In genomic region chr15:44851346-44852064, GRCm38 (mm10) we compare ENCODE assay signal across 14 mouse cellular contexts.
A peak's percentile ranks its signal among the peaks of the same experiment; 100 is the strongest.
DNase-seq lines count a peak whose midpoint lies in the region; ATAC-seq lines count a peak whose summit lies in the region.
"Had no signal": no experiment of that assay in that cellular context is flagged by ENCODE, and none has a peak within 500 bp of the region (broad histone marks: within the 10 kb centered on the region; RNA-seq: fewer than 3 reads in every experiment).

No protein-coding gene starts in this region.

- 0 out of 2 replicates have a peak, but pooled peaks cover 4% of the 10 kb centered on the region for H3K4me1 ChIP-seq in midbrain, embryonic 10.5 days
- H3K4me1 ChIP-seq in intestine, embryonic 15.5 days (replicated peaks): no peaks in the 10 kb centered on the region
- H3K4me1 ChIP-seq: embryonic facial prominence, embryonic 13.5 days; heart, embryonic 10.5 days; kidney, embryonic 15.5 days had no signal

- H3K9me3 ChIP-seq in midbrain, embryonic 10.5 days (replicated peaks): no peaks in the 10 kb centered on the region
- no peaks in the 10 kb centered on the region for H3K9me3 ChIP-seq in intestine, embryonic 15.5 days
- H3K9me3 ChIP-seq: embryonic facial prominence, embryonic 13.5 days; heart, embryonic 10.5 days; kidney, embryonic 15.5 days had no signal

- no peak overlapping the region for H3K4me2 ChIP-seq in intestine, embryonic 15.5 days (replicated peaks)
- H3K4me2 ChIP-seq: embryonic facial prominence, embryonic 13.5 days; kidney, embryonic 15.5 days had no signal

- H3K36me3 ChIP-seq in midbrain, embryonic 10.5 days: no peaks in the 10 kb centered on the region
- H3K36me3 ChIP-seq in intestine, embryonic 15.5 days: no peaks in the 10 kb centered on the region
- H3K36me3 ChIP-seq: embryonic facial prominence, embryonic 13.5 days; heart, embryonic 10.5 days; kidney, embryonic 15.5 days had no signal

- WGBS in midbrain, embryonic 10.5 days: 32% methylated on average over 5 of the region's 5 CpGs
- WGBS in intestine, embryonic 15.5 days: 47% methylated on average over 5 of the region's 5 CpGs

- no peak overlapping the region for H3K27ac ChIP-seq in midbrain, embryonic 10.5 days (replicated peaks)
- no peak overlapping the region for H3K27ac ChIP-seq in intestine, embryonic 15.5 days
- H3K27ac ChIP-seq: embryonic facial prominence, embryonic 13.5 days; gastrocnemius, adult 2 months; heart, embryonic 10.5 days; kidney, embryonic 15.5 days had no signal

- no peak overlapping the region for H3K9ac ChIP-seq in intestine, embryonic 15.5 days
- H3K9ac ChIP-seq: embryonic facial prominence, embryonic 13.5 days; kidney, embryonic 15.5 days had no signal

- no peak overlapping the region for H3K4me3 ChIP-seq in midbrain, embryonic 10.5 days
- no peak overlapping the region for H3K4me3 ChIP-seq in intestine, embryonic 15.5 days (replicated peaks)
- H3K4me3 ChIP-seq: embryonic facial prominence, embryonic 13.5 days; gastrocnemius, adult 2 months; heart, embryonic 10.5 days; kidney, embryonic 15.5 days had no signal

- ATAC-seq in intestine, embryonic 15.5 days: no peak

- peaks cover 70% of the 10 kb centered on the region for H3K27me3 ChIP-seq in midbrain, embryonic 10.5 days (ENCODE audit: low read depth, poor library complexity, severe bottlenecking)
- H3K27me3 ChIP-seq in intestine, embryonic 15.5 days (replicated peaks): no peaks in the 10 kb centered on the region
- H3K27me3 ChIP-seq: embryonic facial prominence, embryonic 13.5 days; kidney, embryonic 15.5 days had no signal

- peak; percentile 7 for DNase-seq in cerebellum, adult 9-11 months
- DNase-seq in cerebellum, adult 11-12 months: no peak
- peak; percentile 35 for DNase-seq in 3T3-L1 (ENCODE audit: low read depth, low spot score)
- peak; percentile 22 for DNase-seq in embryo, embryonic 10.5 days (ENCODE audit: low spot score)
- DNase-seq in midbrain, embryonic 10.5 days (ENCODE audit: low spot score): peak; percentile 18
- no peak for DNase-seq in frontal cortex, postnatal 25 days (ENCODE audit: low spot score in 2 of 2)
- DNase-seq in frontal cortex, postnatal 36 days (ENCODE audit: low spot score in 2 of 2): no peak
- DNase-seq: gastrocnemius, adult 2 months; lung, postnatal 14 days; thymus, adult 18-20 months had no signal

Comparison
In these comparisons a context has a peak if more than half of its experiments do, and no peak if none do; other contexts are left out.
1. DNase-seq: peak in cerebellum, adult 9-11 months (single experiment), 3T3-L1 (single experiment), embryo, embryonic 10.5 days (single experiment) and midbrain, embryonic 10.5 days (single experiment); none in cerebellum, adult 11-12 months (single experiment), frontal cortex, postnatal 25 days (0 of 2) and frontal cortex, postnatal 36 days (0 of 2).